Mouse (Mus musculus) gastrocnemius, postnatal 14 days (tissue): ENCODE measurements at regions not wholly inside any gene's neighbourhood (a gene's known extent, or its start where the extent isn't known, plus 50 kb on each side); places are given as distances from the start of the nearest gene placed in this dataset.
"Not testable (repeated sequence)": the region's sequence is repeated elsewhere in the genome, so short reads cannot be mapped to it uniquely, and the experiment has no call there.

ENCODE experiments used
- DNase-seq: peaks from one replicate; pipeline ENCODE4 v3.0.0; 2021; ENCODE audit warnings: mixed read lengths
- intact Hi-C: fragments of 180-260 bp; cut with DNase I; formaldehyde crosslinking; loops from one replicate; pipeline ENCODE4 v1.15.1; 2025; ENCODE audit warnings: low total_unique reads

DNA sequence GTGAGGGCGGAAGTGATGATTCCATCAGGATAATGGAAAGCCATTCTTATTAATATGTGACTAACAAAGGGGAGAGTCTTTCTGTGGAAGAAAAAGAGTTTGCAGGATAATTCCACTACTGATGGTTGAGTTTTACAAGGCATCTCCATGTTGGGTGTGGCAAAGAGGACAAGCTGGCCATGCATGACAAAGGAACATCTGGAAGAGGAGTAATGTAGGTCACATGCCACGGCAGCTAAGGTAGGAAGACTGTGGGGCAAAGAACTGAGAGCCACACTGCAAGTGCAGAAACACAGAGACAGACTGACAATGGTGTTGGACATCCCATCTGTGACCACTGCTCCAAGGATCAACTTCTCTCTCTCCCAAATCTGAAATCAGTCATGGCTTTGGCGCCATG lies 196.4 kb upstream of the Gdi2 start:
- intact Hi-C loops, result no loop called here
- no peak for DNase-seq

- intact Hi-C loops, result no loop called here
- DNase-seq, result no peak
Measured at GRCm38 (mm10) chr13:3343611-3344010, 194.3 kb upstream of the Gdi2 start.

DNA sequence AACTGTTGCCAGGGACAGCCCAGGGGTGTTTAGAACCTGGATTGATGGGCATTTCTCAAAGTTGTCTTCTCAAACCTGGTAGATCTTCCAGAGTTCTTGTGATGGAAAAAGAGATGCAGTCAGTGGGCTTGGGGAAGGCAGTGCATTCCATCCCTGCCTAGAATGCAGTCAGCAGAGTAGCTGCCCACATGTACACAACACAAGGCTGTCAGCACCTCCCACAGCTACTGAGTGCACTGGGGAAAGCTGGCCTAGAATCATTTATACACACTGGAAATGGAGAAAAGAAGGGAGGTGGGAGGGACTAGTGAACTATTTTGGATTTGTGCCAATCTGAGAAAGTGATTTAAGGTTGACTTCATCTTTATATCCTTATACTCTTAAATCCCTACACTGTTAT lies 183.0 kb upstream of the Gdi2 start:
- intact Hi-C loops, DNase-seq: not testable (repeated sequence)

DNA sequence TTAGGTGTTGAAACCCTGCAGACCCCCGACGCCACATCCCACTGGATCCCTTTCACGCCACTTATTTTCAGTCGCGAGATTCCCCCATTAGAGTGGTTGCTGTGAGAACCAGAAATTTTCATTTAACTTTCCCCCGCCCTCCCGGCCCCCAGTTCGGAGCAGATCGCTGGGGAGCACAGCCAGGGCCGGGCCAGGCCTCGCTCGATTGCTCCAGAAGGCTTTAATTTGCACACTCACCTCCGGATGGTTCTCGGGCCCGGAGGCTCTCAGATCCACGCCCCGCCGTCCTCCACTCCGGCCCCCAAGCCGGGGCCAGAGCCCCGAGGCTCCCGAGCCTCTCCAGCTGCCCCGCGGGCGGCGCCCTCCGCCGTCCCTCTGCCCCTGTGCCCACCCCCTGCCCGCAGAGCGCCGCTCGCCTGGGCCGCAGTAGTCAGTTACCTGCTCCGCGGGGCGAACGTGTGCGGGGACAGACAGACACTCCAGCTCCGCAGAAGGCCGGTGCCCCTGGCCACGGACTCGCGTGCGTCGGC lies 179.7 kb upstream of the Gdi2 start:
- no peak for DNase-seq
- intact Hi-C loops, result no loop called here

GRCm38 (mm10) chr13:3358996-3359750 lies 178.7 kb upstream of the Gdi2 start:
- intact Hi-C loops, result no loop called here
- no peak for DNase-seq

DNA sequence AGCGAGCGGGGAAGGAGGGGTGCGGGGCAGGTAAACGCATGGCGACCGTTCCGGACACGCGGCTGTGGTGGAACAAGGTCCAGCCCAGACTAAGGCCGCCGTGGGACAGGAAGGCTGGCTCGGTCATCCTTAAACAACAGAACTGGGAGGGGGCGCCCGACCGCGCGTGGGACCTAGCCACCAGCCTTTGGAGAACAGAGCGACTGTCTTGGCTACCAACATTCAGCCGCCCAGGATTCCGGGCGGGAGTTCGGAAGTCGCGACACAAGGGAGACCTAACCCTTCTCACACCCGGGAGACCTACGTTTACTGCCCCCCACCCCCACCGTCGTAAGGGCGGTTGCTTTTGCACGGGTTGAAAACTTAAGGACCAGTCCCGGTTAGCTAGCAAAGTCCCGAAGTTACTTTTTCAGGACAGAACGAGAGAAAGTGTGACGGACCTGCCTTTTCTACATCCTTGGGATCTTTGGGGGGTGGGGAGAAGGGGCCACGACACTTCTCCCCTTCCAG lies 178.1 kb upstream of the Gdi2 start:
- intact Hi-C loops, DNase-seq: not testable (repeated sequence)

DNA sequence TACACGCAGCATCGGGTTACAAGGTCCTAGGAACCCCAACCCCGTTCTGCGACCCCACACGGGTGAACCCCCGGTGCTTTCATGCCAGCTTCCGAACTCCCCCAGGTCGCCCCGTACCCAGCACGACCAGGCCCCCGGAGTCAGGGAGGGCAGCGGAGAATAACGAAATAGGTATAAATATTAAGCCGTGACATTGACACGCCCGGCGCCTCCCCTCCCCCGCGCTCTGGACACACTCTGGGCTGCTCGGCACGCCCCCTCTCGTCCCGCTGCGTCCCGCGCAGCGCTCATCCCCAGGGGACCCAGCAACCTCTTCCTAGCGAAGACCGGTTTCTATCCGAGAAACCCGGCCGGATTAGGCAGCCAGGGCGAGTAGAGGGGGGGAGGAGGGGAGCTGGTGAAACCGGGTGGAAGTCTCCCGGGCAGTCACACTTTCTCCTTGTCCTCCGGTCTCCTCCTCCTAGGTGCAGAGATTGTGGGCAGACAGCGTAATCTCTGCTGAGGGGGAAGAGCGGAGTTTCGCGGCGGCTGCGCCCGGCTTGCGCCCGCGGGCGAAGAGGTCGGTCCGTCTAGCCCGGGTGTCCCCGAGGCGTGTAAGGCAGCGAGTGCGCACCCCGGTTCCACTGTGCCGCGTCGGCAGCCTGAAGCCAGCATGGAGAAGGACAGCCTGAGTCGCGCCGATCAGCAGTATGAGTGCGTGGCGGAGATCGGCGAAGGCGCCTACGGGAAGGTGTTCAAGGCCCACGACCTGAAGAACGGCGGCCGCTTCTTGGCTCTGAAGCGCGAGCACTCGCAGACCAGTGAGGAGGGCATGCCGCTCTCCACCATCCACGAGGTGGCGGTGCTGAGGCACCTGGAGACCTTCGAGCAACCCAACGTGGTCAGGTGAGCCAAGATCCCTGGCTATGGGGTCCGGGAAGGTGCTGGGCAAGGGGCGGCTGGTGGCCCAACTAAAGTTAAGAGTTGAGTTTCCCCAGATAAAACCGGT lies 177.1 kb upstream of the Gdi2 start:
- peak; percentile 17 for DNase-seq
- intact Hi-C loops, result no loop called here

GRCm38 (mm10) chr13:3372701-3373100 lies 165.2 kb upstream of the Gdi2 start:
- intact Hi-C loops, result no loop called here
- no peak for DNase-seq

GRCm38 (mm10) chr13:3373522-3374220 lies 164.2 kb upstream of the Gdi2 start:
- intact Hi-C loops, DNase-seq: not testable (repeated sequence)

- DNase-seq, result no peak
- intact Hi-C loops, result no loop called here
Measured at GRCm38 (mm10) chr13:3374796-3375195, 163.1 kb upstream of the Gdi2 start.

- intact Hi-C loops, DNase-seq: not testable (repeated sequence)
Measured at GRCm38 (mm10) chr13:3377801-3378200, 160.1 kb upstream of the Gdi2 start.

GRCm38 (mm10) chr13:3405783-3406182 lies 132.1 kb upstream of the Gdi2 start:
- DNase-seq, intact Hi-C loops: not testable (repeated sequence)

- peak; percentile 63 for DNase-seq
- intact Hi-C loops, result not testable (repeated sequence)
Measured at GRCm38 (mm10) chr13:3406236-3407017, 131.4 kb upstream of the Gdi2 start.

GRCm38 (mm10) chr13:3410281-3410680 lies 127.6 kb upstream of the Gdi2 start:
- intact Hi-C loops, DNase-seq: not testable (repeated sequence)

DNA sequence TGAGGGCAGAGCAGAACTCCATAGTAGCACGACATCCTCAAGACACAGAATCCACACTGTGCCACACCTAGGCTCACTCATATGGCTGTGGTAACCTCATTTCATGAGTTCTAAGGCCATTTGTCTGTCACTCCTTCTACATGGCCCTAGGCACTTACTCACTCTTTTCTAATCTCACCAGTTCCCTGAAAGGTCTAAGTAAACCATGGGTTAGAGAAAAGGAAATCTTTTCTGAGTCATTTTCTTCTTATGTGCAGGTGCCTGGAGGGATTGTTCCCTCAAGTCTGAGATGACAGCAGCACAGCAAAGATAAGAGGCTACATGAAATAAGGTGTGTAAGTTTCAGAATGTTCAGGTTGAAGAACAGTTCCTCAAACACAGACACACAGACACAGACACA lies 120.8 kb upstream of the Gdi2 start:
- intact Hi-C loops, result no loop called here
- no peak for DNase-seq

DNA sequence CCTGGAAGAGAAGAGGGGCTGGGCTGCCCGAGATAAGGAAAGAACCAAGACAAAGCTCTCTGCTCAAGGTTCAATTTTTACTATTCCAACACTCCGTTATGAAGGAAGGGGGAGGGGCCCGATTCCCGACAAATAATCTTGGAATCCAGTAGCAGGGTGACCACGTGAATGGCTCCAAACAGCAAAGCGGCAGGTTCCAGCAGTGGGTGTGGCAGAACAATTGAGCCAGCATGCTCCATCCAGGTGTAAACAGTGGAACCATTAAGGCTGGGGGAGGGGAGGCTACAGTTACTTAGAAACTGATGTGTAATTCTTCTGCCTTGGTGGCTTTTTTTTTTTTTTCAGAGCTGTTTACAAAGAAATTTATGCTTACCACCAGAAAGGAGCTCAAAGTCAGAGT lies 82.5 kb upstream of the Gdi2 start:
- intact Hi-C loops, DNase-seq: not testable (repeated sequence)

GRCm38 (mm10) chr13:3476884-3477283 lies 61.0 kb upstream of the Gdi2 start:
- DNase-seq, result no peak
- intact Hi-C loops, result no loop called here

DNA sequence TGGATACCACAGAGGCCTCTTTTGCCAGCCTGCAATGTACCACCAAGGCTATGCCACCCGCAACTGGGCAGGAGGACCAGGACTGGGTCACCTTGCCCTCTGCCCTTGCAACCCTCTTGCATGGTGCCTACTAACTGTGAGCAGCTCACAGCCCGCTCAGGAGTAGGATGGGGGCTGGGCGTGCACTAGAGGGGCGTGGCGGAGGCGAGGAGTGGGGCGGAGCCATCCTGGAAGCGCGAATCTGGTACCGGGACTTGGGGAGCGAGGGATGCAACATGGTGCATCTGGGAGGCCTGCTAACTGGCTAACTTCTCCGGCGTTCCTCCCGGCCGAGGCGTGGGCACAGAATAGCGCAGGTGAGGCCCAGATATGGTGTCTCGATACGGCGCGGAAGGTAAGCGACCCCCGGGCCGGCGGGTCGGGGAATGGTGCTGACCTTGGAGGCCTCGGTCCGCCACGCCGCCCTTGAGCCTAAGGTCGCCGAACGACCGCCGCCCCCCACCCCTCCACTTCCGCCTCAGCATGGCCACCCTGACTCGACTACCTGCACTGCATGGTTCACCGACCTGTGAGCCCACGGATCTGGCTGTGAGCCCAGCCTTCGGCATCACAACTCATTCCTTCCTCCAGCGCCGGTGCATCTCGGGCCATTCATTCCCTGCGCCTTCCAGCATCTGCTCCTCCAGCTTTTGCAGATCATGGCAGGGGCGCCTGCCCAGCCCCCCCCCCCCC lies 59.7 kb upstream of the Gdi2 start:
- intact Hi-C loops, result no loop called here
- peak; percentile 32 for DNase-seq
